Mouse (Mus musculus) layer of hippocampus, postnatal 25 days (tissue): Measurements from ENCODE around the gene BC030500. TPM values are rescaled to one million over a fixed set of nuclear protein-coding genes. Genes with fewer than 3 reads are reported as not detected.

Experiments
- DNase-seq, 2 experiments: peaks; one replicate each; pipeline ENCODE4 v3.0.0; 2022; ENCODE audit warnings: mixed read lengths in 2 of 2, low spot score in 1 of 2; ENCODE audit errors: extremely low spot score in 1 of 2
- total RNA-seq, 2 experiments: library from RNA; stranded (reverse); gene quantifications; 2 replicates each; pipeline ENCODE4 v1.2.3; 2021

Gene BC030500
- 10 to 100 TPM; 18.6 to 19.3 TPM for total RNA-seq

DNA sequence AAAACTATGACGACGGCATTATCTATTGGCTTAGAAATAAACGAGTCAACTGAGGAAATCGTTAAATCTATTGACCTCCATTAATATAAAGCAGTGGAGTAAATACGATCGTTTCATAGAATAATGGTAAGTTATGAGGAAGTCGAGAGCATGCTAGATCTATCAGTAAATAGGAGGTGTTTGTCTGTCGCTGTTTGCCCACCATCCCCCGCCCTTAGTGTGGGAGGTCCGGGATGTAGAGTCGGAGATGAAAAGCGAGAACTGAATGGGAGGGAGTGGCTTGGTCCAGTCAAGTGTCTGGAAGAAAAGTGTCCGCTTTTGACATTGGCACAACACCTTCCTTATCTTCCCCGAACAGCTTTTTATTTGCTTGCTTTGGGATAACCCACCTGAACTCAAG, at the start of gene BC030500:
Gene BC030500, plus strand, starts transcription at position 79 of the 400 bp plus-strand sequence.
- DNase-seq = no peak

- DNase-seq = no peak
Observed at GRCm38 (mm10) chr8:58886405-58886804, 25.1 kb upstream of the BC030500 start.

DNA sequence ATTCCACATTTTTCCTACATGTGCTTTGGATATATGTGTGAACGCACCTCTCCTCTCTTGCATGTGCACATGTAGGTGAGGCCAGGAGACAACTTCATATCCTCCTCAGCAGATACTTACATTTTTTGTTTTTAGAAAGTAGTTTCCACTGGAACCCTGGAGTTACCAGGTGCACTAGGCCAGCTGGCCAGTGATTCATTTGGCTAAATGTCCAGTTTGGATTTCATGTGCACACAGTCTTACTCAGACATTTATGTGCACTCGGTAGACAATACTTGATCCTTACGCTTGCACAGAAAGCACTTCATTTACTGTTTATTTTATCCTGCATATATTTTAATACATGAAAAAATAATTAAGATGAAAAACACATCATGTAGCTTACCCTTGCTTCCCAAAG, 21.0 kb upstream of the BC030500 start:
- no peak for DNase-seq

DNA sequence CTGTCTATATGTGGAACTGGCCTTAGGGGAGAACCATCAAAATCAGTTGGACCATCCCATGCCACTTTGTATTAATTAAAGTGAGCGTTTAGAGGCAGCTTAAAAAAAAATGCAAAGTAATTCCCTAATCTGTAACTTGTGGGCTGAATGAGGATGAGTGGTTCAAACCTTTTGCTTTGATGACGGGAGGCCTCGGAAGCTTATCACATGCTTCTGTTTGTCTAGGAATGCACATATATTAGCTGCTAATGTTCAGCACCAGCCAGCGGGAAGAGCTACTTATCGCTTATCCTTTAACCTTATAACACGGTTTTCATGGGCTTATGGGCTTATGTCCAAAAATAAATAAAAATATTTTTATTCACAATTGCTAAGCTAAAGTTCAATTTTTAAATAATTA, 15.6 kb upstream of the BC030500 start:
- no peak for DNase-seq

GRCm38 (mm10) chr8:58904465-58904864, 7.1 kb upstream of the BC030500 start:
- DNase-seq = no peak

GRCm38 (mm10) chr8:58912196-58912839, 763 bp downstream of the BC030500 start, which contains the start of gene Galntl6:
Gene Galntl6, minus strand, starts transcription at chr8:58912640.
- peak; percentile 49 to 66 for DNase-seq

DNA sequence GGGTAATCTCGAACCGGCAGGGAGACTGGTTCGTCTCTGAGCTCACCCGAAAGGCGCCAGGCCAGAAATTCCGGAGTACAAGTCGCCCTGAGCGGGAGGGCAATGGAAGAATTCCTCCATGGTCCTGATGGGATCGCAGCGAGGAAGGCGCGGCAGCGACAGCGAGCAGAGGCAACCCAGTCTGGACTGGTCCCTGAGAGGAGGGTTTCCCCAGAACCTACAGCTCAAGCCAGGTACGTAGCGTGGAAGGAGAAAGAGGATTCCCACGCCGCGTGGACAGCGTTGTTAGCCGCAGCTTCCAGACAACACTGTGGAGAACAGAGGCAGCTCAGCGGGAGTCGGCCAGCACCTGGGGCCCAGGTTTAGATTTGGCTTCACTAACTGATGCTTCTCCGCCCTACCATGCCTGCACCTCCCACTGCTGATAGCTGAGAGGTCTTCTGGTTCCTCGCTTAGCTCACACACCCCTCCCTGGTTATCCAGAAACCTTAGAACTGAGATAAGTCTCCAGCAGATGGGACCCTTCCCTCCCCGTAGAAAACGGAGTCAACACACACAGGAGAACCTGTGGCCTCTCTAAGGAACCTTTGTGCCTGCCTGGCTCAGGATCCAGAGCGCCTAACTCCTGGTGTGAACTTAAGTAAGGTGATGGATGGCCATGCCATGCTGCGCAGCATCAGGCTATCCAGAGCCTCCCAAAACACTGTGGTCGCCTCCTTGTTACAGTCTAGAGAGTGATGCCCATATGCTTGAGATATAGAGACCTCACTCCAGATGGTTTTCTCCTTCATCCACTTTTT, 1.5 kb downstream of the BC030500 start:
- DNase-seq = peak; percentile 34 to 57

- no peak for DNase-seq
Observed at GRCm38 (mm10) chr8:58913640-58913968, 2.0 kb downstream of the BC030500 start.

- no peak for DNase-seq
Observed at GRCm38 (mm10) chr8:58915142-58915541, 3.6 kb downstream of the BC030500 start.

DNA sequence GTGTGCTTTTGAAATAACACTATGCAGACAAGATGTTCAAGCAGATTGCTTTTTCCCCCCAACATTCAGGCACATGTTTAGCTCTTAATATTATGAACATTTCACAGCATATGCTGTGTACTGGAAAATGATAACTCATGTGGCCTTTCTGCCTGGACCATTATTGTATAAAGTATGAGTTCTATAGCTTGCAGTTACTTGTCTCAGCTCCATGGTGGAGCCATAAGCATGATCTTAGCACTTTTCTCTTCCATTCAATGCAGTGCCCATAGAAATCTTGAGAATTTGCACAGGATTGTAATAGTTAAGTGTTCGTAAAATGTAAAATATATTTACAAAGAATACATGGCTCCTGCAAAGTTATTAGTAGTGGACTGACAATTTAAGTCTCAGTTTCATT, 19.5 kb downstream of the BC030500 start:
- no peak for DNase-seq

DNA sequence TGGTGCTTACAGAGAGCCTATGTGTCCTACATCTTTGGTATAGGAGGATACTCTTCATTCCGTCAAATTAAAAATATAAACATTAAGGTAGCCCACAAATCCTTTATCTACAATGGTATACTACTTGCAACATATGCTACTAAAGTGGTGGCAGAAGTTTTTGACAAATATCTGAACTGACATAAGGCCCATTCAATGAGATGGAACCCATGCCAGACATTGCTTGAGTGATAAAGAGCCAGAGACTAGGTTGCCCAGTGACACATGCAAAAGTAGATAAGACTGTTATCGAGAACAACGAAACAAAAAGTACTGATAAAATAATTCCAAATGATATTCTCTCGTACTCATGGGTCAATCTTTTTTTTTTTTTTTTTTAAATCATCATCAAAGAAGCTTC, 32.2 kb downstream of the BC030500 start:
- DNase-seq = no peak

DNA sequence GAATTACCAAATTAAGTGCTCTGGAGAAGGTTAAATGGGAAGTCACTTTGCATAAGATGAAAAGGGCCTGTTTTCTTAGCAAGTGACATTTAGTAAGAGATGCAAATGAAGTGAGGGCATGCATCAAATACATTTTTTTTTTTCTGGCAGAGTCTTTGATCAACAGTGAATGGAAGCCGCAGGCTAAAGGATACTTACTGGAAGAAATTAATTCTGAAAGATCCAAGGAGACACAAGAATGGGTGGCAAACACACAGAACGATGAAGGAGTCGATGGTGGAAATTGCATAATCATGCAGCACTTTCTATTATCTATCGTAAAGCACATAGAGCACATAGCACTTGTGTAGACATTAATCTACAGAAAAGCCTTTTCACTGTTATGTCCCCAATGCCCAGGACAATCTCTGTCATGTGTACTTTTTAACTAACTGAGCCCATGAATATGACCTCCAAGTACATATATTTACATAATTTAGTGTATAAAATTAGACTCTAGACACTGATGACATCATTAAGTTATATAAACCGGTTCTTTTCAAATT, 45.7 kb downstream of the BC030500 start:
- no peak for DNase-seq

Other genes with a start within 250 kb of the BC030500 start
- 10 to 100 TPM; 48.7 to 57.2 TPM for gene Galntl6, start 885 bp downstream of the BC030500 start, total RNA-seq